Comparison of ENCODE assay signal across 18 mouse cellular contexts in the genomic region with DNA sequence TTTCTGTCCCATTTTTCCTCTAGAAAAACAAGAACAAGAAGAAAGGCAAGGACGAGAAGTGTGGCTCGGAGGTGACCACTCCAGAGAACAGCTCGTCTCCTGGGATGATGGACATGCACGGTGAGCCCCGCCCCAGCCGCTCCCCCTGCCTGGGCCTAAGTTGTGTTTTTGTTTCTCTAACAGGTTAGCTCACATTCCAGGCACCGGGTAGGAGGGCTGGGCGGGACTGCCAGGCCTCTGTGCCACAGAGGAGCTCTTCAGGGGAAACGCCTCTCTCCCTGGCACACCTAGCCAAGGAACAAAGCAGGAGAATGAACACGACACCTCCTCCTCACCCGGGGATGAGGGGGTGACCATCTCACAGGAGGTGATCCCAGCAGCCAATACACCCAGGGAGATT. TPM values are rescaled to one million over a fixed set of nuclear protein-coding genes. Genes with fewer than 3 reads are reported as not detected.
DNase-seq lines count a peak whose midpoint lies in the region; ATAC-seq and TF ChIP-seq lines count a peak whose summit lies in the region.
"Had no signal": no experiment of that assay in that cellular context is flagged by ENCODE, and none has a peak within 500 bp of the region (broad histone marks: within the 10 kb centered on the region; RNA-seq: fewer than 3 reads in every experiment).

No protein-coding gene starts in this region.

- peaks cover 17% of the 10 kb centered on the region for H3K4me1 ChIP-seq in embryonic facial prominence, embryonic 10.5 days
- H3K4me1 ChIP-seq in kidney, adult 2 months (ENCODE audit: control insufficient read depth, insufficient read depth, low read length), result peaks cover 39% of the 10 kb centered on the region
- H3K4me1 ChIP-seq in stomach, embryonic 14.5 days (ENCODE audit: control insufficient read depth, insufficient read depth, low read length), result no peaks in the 10 kb centered on the region
- no peaks in the 10 kb centered on the region for H3K4me1 ChIP-seq in hindbrain, embryonic 16.5 days (ENCODE audit: control insufficient read depth, insufficient read depth, low read depth, low read length)
- H3K4me1 ChIP-seq in forebrain, embryonic 12.5 days, result peaks cover 9% of the 10 kb centered on the region

- H3K27ac ChIP-seq in embryonic facial prominence, embryonic 10.5 days (replicated peaks), result 0 out of 2 replicates have a peak overlapping the region, but pooled peaks have one; percentile 14
- peak overlapping the region; percentile 54 for H3K27ac ChIP-seq in kidney, adult 2 months (ENCODE audit: insufficient read depth, low read depth, low read length)
- peak overlapping the region; percentile 75 for H3K27ac ChIP-seq in stomach, embryonic 14.5 days (ENCODE audit: low read length)
- H3K27ac ChIP-seq in hindbrain, embryonic 16.5 days (ENCODE audit: low read depth, low read length), result no peak overlapping the region
- H3K27ac ChIP-seq in forebrain, embryonic 12.5 days, result no peak overlapping the region
- H3K27ac ChIP-seq: heart, adult 2 months; left cerebral cortex, adult 2 months had no signal

- no peaks in the 10 kb centered on the region for H3K9me3 ChIP-seq in embryonic facial prominence, embryonic 10.5 days
- no peaks in the 10 kb centered on the region for H3K9me3 ChIP-seq in stomach, embryonic 14.5 days (ENCODE audit: control insufficient read depth, low read depth, low read length)
- no peaks in the 10 kb centered on the region for H3K9me3 ChIP-seq in hindbrain, embryonic 16.5 days (ENCODE audit: control insufficient read depth, low read length)
- H3K9me3 ChIP-seq in forebrain, embryonic 12.5 days, result no peaks in the 10 kb centered on the region

- no peak overlapping the region for H3K4me3 ChIP-seq in embryonic facial prominence, embryonic 10.5 days
- no peak overlapping the region for H3K4me3 ChIP-seq in kidney, adult 2 months (ENCODE audit: insufficient read depth, low read depth, low read length)
- no peak overlapping the region for H3K4me3 ChIP-seq in stomach, embryonic 14.5 days (ENCODE audit: low read depth, low read length)
- no peak overlapping the region for H3K4me3 ChIP-seq in hindbrain, embryonic 16.5 days (ENCODE audit: low read length)
- no peak overlapping the region for H3K4me3 ChIP-seq in forebrain, embryonic 12.5 days (replicated peaks)
- H3K4me3 ChIP-seq: erythroblast, embryonic 14.5 days; heart, adult 2 months; left cerebral cortex, adult 2 months had no signal

- H3K27me3 ChIP-seq in embryonic facial prominence, embryonic 10.5 days (replicated peaks; ENCODE audit: low read depth, poor library complexity, severe bottlenecking), result no peaks in the 10 kb centered on the region
- H3K27me3 ChIP-seq in kidney, adult 2 months (replicated peaks; ENCODE audit: control insufficient read depth, insufficient read depth, low read length), result no peaks in the 10 kb centered on the region
- H3K27me3 ChIP-seq in stomach, embryonic 14.5 days (ENCODE audit: control insufficient read depth, insufficient read depth, low read length), result no peaks in the 10 kb centered on the region
- no peaks in the 10 kb centered on the region for H3K27me3 ChIP-seq in hindbrain, embryonic 16.5 days (replicated peaks; ENCODE audit: control insufficient read depth, insufficient read depth, low read length)
- no peaks in the 10 kb centered on the region for H3K27me3 ChIP-seq in forebrain, embryonic 12.5 days
- H3K27me3 ChIP-seq: CH12.LX, Patski had no signal

- no peak for TF ChIP-seq CTCF in kidney, adult 2 months (conservative IDR thresholded peaks at IDR 0.05; ENCODE audit: insufficient read depth, insufficient read length, low read depth, low read length)

- peak; percentile 57 for DNase-seq in embryonic facial prominence, embryonic 10.5 days (ENCODE audit: low spot score)
- DNase-seq in kidney, adult 2 months, result peak; percentile 87
- peak; percentile 86 to 91 for DNase-seq in lung, adult 18-20 months
- DNase-seq in layer of hippocampus, adult 8-10 months (ENCODE audit: low spot score in 2 of 2), result no peak
- DNase-seq: adrenal gland, postnatal 14 days; cerebellum, postnatal 25 days; heart, adult 2 months; heart, postnatal 14 days; right cerebral cortex, postnatal 14 days; thymus, postnatal 36 days had no signal

- 70% methylated on average over 11 of the region's 11 CpGs for WGBS in embryonic facial prominence, embryonic 10.5 days
- WGBS in kidney, adult 2 months, result 36% methylated on average over 11 of the region's 11 CpGs
- 66% methylated on average over 11 of the region's 11 CpGs for WGBS in stomach, embryonic 14.5 days
- WGBS in hindbrain, embryonic 16.5 days, result 85% methylated on average over 11 of the region's 11 CpGs
- WGBS in forebrain, embryonic 12.5 days, result 83% methylated on average over 11 of the region's 11 CpGs

- peak; percentile 77 for ATAC-seq in stomach, embryonic 14.5 days (ENCODE audit: insufficient number of reproducible peaks, insufficient read depth, low FRiP score, low read depth)
- no peak for ATAC-seq in hindbrain, embryonic 16.5 days
- ATAC-seq in forebrain, embryonic 12.5 days (ENCODE audit: low FRiP score), result no peak
- ATAC-seq in frontal cortex, adult (ENCODE audit: low TSS enrichment), result no peak
- ATAC-seq: Patski had no signal

- no peak overlapping the region for H3K4me2 ChIP-seq in stomach, embryonic 14.5 days (replicated peaks; ENCODE audit: low read depth, low read length)
- H3K4me2 ChIP-seq in hindbrain, embryonic 16.5 days (ENCODE audit: low read length), result no peak overlapping the region
- H3K4me2 ChIP-seq in forebrain, embryonic 12.5 days, result no peak overlapping the region

- H3K36me3 ChIP-seq in embryonic facial prominence, embryonic 10.5 days (replicated peaks), result peaks cover 97% of the 10 kb centered on the region
- H3K36me3 ChIP-seq in kidney, adult 2 months (ENCODE audit: control insufficient read depth, insufficient read depth, low read length), result peaks cover 1% of the 10 kb centered on the region; the same call in 1 of the 2 replicates
- peaks cover 40% of the 10 kb centered on the region for H3K36me3 ChIP-seq in stomach, embryonic 14.5 days (ENCODE audit: control insufficient read depth, insufficient read depth, low read length)
- H3K36me3 ChIP-seq in hindbrain, embryonic 16.5 days (ENCODE audit: control insufficient read depth, insufficient read depth, low read length), result peaks cover 25% of the 10 kb centered on the region
- H3K36me3 ChIP-seq in forebrain, embryonic 12.5 days (replicated peaks), result peaks cover 86% of the 10 kb centered on the region

- TF ChIP-seq POLR2A in kidney, adult 2 months (IDR thresholded peaks at IDR 0.05; ENCODE audit: low read depth, low read length), result no peak

- H3K9ac ChIP-seq in stomach, embryonic 14.5 days (replicated peaks; ENCODE audit: low read depth, low read length), result no peak overlapping the region
- no peak overlapping the region for H3K9ac ChIP-seq in hindbrain, embryonic 16.5 days (ENCODE audit: low read depth, low read length)
- H3K9ac ChIP-seq in forebrain, embryonic 12.5 days, result no peak overlapping the region

RNA-seq across cellular contexts. Expression of a gene that starts 12.3 kb away (rescaled TPM):
- 41.7 and 42.8 TPM in 2 replicates for polyA plus RNA-seq in embryonic facial prominence, embryonic 10.5 days (2016; fragmentation: Nextera tagmentation; extraction: Ambion mirVana)
- polyA plus RNA-seq in kidney, adult 2 months (2012; rRNA removed), result 23.4 and 25.4 TPM in 2 replicates
- 27.6 and 30.1 TPM in 2 replicates for polyA plus RNA-seq in stomach, embryonic 14.5 days (2014; fragmentation: Nextera tagmentation; extraction: Ambion mirVana)
- total RNA-seq in layer of hippocampus, adult 8-10 months (2022), result 10 to 100 TPM; 58.5 to 66.1 (median 62.9) TPM
- 31.1 and 36.7 TPM in 2 replicates for polyA plus RNA-seq in hindbrain, embryonic 16.5 days (2015; fragmentation: Nextera tagmentation; extraction: Ambion mirVana)
- polyA plus RNA-seq in forebrain, embryonic 12.5 days (2016; fragmentation: Nextera tagmentation; extraction: Ambion mirVana), result 64.4 and 66.5 TPM in 2 replicates

RNA-seq across cellular contexts. Expression of a gene that starts 38.7 kb away (rescaled TPM):
- 18.6 and 20.8 TPM in 2 replicates for polyA plus RNA-seq in embryonic facial prominence, embryonic 10.5 days (2016; fragmentation: Nextera tagmentation; extraction: Ambion mirVana)
- polyA plus RNA-seq in kidney, adult 2 months (2012; rRNA removed), result 20.4 TPM in 2 replicates
- polyA plus RNA-seq in stomach, embryonic 14.5 days (2014; fragmentation: Nextera tagmentation; extraction: Ambion mirVana), result 26.5 and 27.6 TPM in 2 replicates
- 10 to 100 TPM; 17.7 to 23.0 (median 21.0) TPM for total RNA-seq in layer of hippocampus, adult 8-10 months (2022)
- 15.2 and 20.7 TPM in 2 replicates for polyA plus RNA-seq in hindbrain, embryonic 16.5 days (2015; fragmentation: Nextera tagmentation; extraction: Ambion mirVana)
- 19.0 and 19.8 TPM in 2 replicates for polyA plus RNA-seq in forebrain, embryonic 12.5 days (2016; fragmentation: Nextera tagmentation; extraction: Ambion mirVana)

Comparison
In these comparisons a context has a peak if more than half of its experiments do, and no peak if none do; other contexts are left out.
1. DNase-seq: peak in embryonic facial prominence, embryonic 10.5 days (single experiment), kidney, adult 2 months (single experiment) and lung, adult 18-20 months (2 of 2); none in layer of hippocampus, adult 8-10 months (0 of 2).
2. H3K27ac ChIP-seq: peak in embryonic facial prominence, embryonic 10.5 days (single experiment), kidney, adult 2 months (single experiment) and stomach, embryonic 14.5 days (single experiment); none in hindbrain, embryonic 16.5 days (single experiment) and forebrain, embryonic 12.5 days (single experiment).